Mouse (Mus musculus) testis, adult 2 months (tissue): ENCODE data around the gene Tnik. TPM values are rescaled to one million over a fixed set of nuclear protein-coding genes. Genes with fewer than 3 reads are reported as not detected.

Experiments
- H3K27ac ChIP-seq: fragments of 200-500 bp; 2 replicates; pipeline ENCODE4 v1.5.1; 2012; ENCODE audit warnings: low read depth, low read length; ENCODE audit not compliant: control insufficient read depth, insufficient read depth
- H3K27me3 ChIP-seq: fragments of 200-500 bp; 2 replicates; pipeline ENCODE4 v1.6.1; 2012; ENCODE audit warnings: mild to moderate bottlenecking, low read length, moderate library complexity; ENCODE audit not compliant: control insufficient read depth, insufficient read depth
- H3K36me3 ChIP-seq: fragments of 200-500 bp; 2 replicates; pipeline ENCODE4 v1.6.1; 2012; ENCODE audit warnings: mild to moderate bottlenecking, low read length; ENCODE audit not compliant: control insufficient read depth, insufficient read depth
- H3K4me1 ChIP-seq: fragments of 200-500 bp; 2 replicates; pipeline ENCODE4 v1.6.1; 2012; ENCODE audit warnings: low read length; ENCODE audit not compliant: control insufficient read depth, insufficient read depth
- H3K4me3 ChIP-seq: fragments of 200-500 bp; 2 replicates; pipeline ENCODE4 v1.5.1; 2012; ENCODE audit warnings: low read depth, mild to moderate bottlenecking, low read length, moderate library complexity, mixed read lengths; ENCODE audit not compliant: control insufficient read depth
- CTCF ChIP-seq: fragments of 200-500 bp; IDR thresholded peaks from 2 replicates; pipeline ENCODE4 v1.5.1; 2012; ENCODE audit warnings: low read depth, mild to moderate bottlenecking, inconsistent platforms, low read length, moderate library complexity; ENCODE audit not compliant: control insufficient read depth, insufficient read depth, insufficient replicate concordance
- POLR2A ChIP-seq: fragments of 200-500 bp; IDR thresholded peaks from 2 replicates; pipeline ENCODE4 v1.6.1; 2012; ENCODE audit warnings: low read depth, mild to moderate bottlenecking, inconsistent platforms, low read length, moderate library complexity; ENCODE audit not compliant: control insufficient read depth
- polyA plus RNA-seq: library from polyadenylated mRNA; depleted of rRNA; stranded (reverse); fragments of >200 nt; gene quantifications from 2 replicates; pipeline ENCODE4 v1.2.3, GENCODE M21; 2012

The Tnik gene
- polyA plus RNA-seq, 1 experiment, result 7.4 TPM

DNA sequence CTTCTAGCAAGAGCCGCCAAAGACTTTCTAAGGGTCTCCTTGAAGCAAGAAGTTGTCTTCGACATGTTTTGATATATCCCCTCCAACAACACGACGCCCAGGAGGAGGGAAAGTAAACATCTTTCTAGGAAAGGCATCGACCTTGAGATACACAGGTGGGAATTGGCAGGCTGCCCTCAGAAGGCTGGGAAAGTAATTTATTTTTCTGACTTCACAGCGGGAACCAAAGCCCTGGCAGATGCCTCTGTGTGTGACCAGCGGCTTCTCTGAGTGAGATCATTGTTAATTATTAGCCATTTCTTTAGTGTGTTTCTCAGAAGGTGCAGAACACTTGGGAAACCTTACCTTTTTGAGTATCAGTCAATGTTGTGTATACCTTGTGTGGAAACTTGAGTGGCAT lies 328.3 kb downstream of the Tnik start:
- Histone ChIP-seq H3K36me3 (no peaks in the 10 kb centered on the region), H3K27me3 (no peaks in the 10 kb centered on the region), H3K4me1 (no peaks in the 10 kb centered on the region), H3K27ac (no peak overlapping the region), H3K4me3 (no peak overlapping the region)
- TF ChIP-seq CTCF (no peak), POLR2A (no peak)

DNA sequence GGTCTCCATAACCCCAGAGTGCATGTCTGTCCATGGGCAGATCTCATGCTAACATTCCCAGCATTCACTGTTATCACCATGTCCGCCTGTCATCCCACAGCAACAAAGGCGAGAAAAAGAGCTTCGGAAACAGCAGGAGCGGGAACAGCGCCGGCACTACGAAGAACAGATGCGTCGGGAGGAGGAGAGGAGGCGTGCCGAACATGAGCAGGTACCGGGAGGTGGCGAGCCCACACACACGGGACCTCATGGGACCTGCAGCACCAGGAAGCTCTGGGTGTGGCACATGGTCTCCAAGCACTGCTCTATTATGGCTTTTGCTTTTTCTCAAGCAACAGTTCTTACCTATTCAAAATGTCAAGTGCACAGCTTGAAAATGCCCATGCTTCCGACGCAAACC lies 330.9 kb downstream of the Tnik start:
- TF ChIP-seq POLR2A (no peak), CTCF (no peak)
- no peak overlapping the region for H3K27ac ChIP-seq
- no peaks in the 10 kb centered on the region for H3K4me1 ChIP-seq
- H3K4me3 ChIP-seq, result no peak overlapping the region
- no peaks in the 10 kb centered on the region for H3K27me3 ChIP-seq
- no peaks in the 10 kb centered on the region for H3K36me3 ChIP-seq

DNA sequence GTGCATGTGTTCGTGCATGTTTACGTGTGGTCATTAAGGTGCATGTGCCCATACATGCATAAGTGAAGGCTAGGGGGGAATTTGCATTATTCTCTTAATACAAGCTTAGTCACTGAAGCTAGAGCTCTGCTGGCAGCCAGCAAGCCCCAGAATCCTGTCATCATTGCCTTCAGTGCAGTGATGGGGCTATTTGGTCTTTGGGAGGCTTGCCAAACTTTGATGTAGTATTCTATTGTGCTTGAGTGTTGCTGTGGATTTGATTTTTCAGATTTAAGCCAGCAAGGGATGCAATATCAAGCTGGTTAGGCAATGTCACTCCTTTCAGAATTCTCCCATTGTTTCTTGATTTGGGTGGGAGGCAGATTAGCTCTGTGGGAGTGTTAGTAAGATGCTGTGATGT lies 336.5 kb downstream of the Tnik start:
- Histone ChIP-seq H3K27me3 (no peaks in the 10 kb centered on the region), H3K36me3 (no peaks in the 10 kb centered on the region), H3K4me3 (no peak overlapping the region), H3K4me1 (no peaks in the 10 kb centered on the region), H3K27ac (no peak overlapping the region)
- no peak for TF ChIP-seq POLR2A
- TF ChIP-seq CTCF, result no peak

DNA sequence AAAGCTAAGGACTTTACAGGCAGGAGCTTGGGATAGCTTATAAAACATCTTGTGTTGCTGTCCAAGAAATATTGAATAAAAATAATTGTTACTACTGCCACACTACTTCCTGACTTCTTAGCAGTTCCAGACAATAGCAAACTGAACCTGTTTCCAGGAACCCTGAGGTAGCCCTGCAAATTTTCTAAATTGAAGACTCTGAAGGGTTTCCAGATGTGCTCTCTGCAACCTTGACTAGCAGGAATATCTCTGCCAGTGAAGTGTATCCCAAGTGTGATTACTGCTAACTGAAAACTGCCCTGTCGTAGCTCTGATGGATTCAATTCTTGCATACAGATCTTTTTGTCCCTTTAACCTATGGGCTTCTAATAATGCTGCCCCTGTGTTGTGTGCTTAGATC lies 343.7 kb downstream of the Tnik start:
- Histone ChIP-seq H3K27me3 (no peaks in the 10 kb centered on the region), H3K4me3 (no peak overlapping the region), H3K27ac (no peak overlapping the region), H3K4me1 (no peaks in the 10 kb centered on the region), H3K36me3 (no peaks in the 10 kb centered on the region)
- no peak for TF ChIP-seq POLR2A
- TF ChIP-seq CTCF, result no peak

DNA sequence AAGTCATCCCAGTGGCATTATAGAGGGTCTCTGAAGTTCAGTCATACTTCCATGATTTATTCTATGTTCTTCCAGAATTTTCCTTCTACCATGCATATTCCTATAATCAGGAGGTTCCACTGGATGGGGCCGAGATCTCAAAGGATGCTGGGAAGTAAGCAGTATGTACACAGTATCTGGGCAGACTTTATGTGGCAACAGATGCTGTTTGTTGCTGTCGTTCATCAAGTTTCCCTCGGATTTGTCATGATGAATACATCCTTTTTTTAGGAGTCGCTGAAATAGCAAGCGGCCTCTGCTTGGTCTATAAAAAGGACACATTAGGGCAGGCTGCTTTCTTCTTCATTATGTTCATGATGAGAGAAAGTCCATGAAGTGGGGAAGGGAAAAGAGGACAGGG lies 349.3 kb downstream of the Tnik start:
- H3K4me1 ChIP-seq, result no peaks in the 10 kb centered on the region
- no peak overlapping the region for H3K4me3 ChIP-seq
- no peak overlapping the region for H3K27ac ChIP-seq
- H3K27me3 ChIP-seq, result no peaks in the 10 kb centered on the region
- TF ChIP-seq CTCF, result no peak
- no peak for TF ChIP-seq POLR2A
- no peaks in the 10 kb centered on the region for H3K36me3 ChIP-seq

DNA sequence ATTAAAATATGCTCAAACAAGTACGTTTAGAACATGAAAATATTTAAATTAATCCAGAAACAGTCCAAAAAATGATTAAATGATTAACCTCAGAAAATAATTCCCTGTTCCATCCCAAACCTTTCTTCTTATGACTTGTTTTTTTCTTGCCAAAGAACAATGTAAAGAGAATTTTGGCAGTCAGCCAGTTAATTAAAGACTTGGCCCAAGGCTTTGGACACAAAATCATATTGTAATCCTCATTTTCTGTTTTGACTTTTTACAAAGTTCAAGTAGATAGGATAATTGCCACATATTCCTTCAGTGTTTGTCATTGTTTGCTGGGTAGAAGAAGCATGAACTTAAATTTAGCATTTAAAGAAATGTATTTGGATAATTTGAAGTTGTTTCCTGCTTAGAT lies 353.4 kb downstream of the Tnik start:
- Histone ChIP-seq H3K36me3 (no peaks in the 10 kb centered on the region), H3K4me1 (no peaks in the 10 kb centered on the region), H3K27me3 (no peaks in the 10 kb centered on the region), H3K27ac (no peak overlapping the region), H3K4me3 (no peak overlapping the region)
- no peak for TF ChIP-seq CTCF
- no peak for TF ChIP-seq POLR2A

DNA sequence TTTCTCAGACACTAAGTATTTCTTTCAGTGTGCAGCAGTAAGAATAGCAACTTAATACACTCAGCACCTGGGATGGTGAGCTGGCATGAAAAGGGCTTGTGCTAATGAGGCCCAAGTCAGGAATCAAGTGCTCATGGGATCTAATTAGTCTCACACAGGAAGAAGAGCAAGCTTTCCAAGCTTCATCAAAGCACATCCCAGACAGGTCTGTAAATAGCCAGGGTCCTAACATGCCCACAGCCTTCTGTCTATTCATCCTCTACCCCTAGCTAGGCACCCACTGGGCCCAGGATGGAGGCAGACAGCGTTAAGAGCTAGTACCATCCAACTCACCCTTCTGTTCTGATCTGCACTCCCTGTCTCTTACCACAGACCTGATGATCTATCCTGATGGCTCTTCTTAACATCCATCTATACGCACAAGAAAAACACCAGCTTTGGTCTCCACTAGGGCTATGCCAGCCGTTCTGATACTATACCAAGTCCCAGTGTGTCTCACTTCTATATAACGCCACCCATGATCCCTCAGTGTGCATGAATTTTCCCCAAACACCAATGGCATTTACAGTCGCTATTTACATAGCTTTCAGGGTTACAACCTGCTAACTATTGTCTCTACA lies 354.1 kb downstream of the Tnik start:
- H3K27me3 ChIP-seq, result no peaks in the 10 kb centered on the region
- no peak overlapping the region for H3K27ac ChIP-seq
- TF ChIP-seq POLR2A, result no peak
- H3K4me3 ChIP-seq, result no peak overlapping the region
- H3K36me3 ChIP-seq, result no peaks in the 10 kb centered on the region
- no peaks in the 10 kb centered on the region for H3K4me1 ChIP-seq

DNA sequence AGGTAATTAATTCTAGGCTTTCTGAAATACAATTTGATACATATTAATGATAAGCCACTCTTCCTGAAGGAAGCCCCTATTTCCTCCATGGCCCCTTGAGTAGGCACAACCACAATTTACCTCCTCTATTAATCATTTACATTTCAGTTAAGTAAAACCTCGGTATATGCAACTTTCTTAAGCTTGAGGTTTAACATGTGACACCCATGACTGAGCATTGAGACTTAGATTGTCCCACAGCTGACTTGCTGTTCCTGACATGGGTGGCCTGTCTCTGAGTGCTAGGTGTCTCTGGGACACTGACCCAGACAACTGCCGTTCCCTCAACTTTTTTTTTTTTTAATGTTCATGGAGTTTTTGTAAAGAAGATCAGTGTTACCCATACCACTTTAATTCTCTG lies 358.8 kb downstream of the Tnik start:
- Histone ChIP-seq H3K4me3 (no peak overlapping the region), H3K27me3 (no peaks in the 10 kb centered on the region), H3K4me1 (no peaks in the 10 kb centered on the region), H3K36me3 (no peaks in the 10 kb centered on the region), H3K27ac (no peak overlapping the region)
- TF ChIP-seq CTCF (no peak), POLR2A (no peak)
